Mouse (Mus musculus): ENCODE results near the gene H2-DMb2.

H2-DMb2 gene

GRCm38 (mm10) chr17:34118113-34118872 lies 24.8 kb upstream of the H2-DMb2 start:
- DNase-seq (ENCODE audit: extremely low read depth, low read depth) = peak; percentile 15

GRCm38 (mm10) chr17:34118873-34119248 lies 24.2 kb upstream of the H2-DMb2 start:
- no peak for DNase-seq (ENCODE audit: extremely low read depth, low read depth)

GRCm38 (mm10) chr17:34119249-34120179 lies 23.6 kb upstream of the H2-DMb2 start, which contains the start of gene H2-DMa:
TSS of gene H2-DMa (plus strand) at chr17:34119541.
- peak; percentile 93 for DNase-seq (ENCODE audit: extremely low read depth, low read depth)

GRCm38 (mm10) chr17:34120180-34120723 lies 22.9 kb upstream of the H2-DMb2 start:
- DNase-seq (ENCODE audit: extremely low read depth, low read depth) = no peak

- DNase-seq (ENCODE audit: extremely low read depth, low read depth) = no peak
These were observed 22.3 kb upstream of the H2-DMb2 start for GRCm38 (mm10) chr17:34120814-34121171.

- no peak for DNase-seq (ENCODE audit: extremely low read depth, low read depth)
These were observed 21.8 kb upstream of the H2-DMb2 start for GRCm38 (mm10) chr17:34121172-34121878.

- no peak for DNase-seq (ENCODE audit: extremely low read depth, low read depth)
These were observed 21.3 kb upstream of the H2-DMb2 start for GRCm38 (mm10) chr17:34121879-34122187.

GRCm38 (mm10) chr17:34122188-34122984 lies 20.7 kb upstream of the H2-DMb2 start, which contains the start of gene Brd2:
TSS of gene Brd2 (minus strand) at chr17:34122634.
- DNase-seq (ENCODE audit: extremely low read depth, low read depth) = no peak

- no peak for DNase-seq (ENCODE audit: extremely low read depth, low read depth)
These were observed 20.0 kb upstream of the H2-DMb2 start for GRCm38 (mm10) chr17:34123111-34123510.

GRCm38 (mm10) chr17:34123518-34123917 lies 19.6 kb upstream of the H2-DMb2 start:
- no peak for DNase-seq (ENCODE audit: extremely low read depth, low read depth)

- DNase-seq (ENCODE audit: extremely low read depth, low read depth) = no peak
These were observed 18.5 kb upstream of the H2-DMb2 start for GRCm38 (mm10) chr17:34124649-34125048.

GRCm38 (mm10) chr17:34126826-34127420 lies 16.2 kb upstream of the H2-DMb2 start:
- no peak for DNase-seq (ENCODE audit: extremely low read depth, low read depth)

GRCm38 (mm10) chr17:34127475-34127874 lies 15.6 kb upstream of the H2-DMb2 start:
- no peak for DNase-seq (ENCODE audit: extremely low read depth, low read depth)

GRCm38 (mm10) chr17:34128264-34128937 lies 14.7 kb upstream of the H2-DMb2 start:
- no peak for DNase-seq (ENCODE audit: extremely low read depth, low read depth)

- no peak for DNase-seq (ENCODE audit: extremely low read depth, low read depth)
These were observed 13.9 kb upstream of the H2-DMb2 start for GRCm38 (mm10) chr17:34128944-34129791.

GRCm38 (mm10) chr17:34130073-34130947 lies 12.8 kb upstream of the H2-DMb2 start:
- DNase-seq (ENCODE audit: extremely low read depth, low read depth) = no peak

GRCm38 (mm10) chr17:34131911-34132310 lies 11.2 kb upstream of the H2-DMb2 start:
- DNase-seq (ENCODE audit: extremely low read depth, low read depth) = no peak

GRCm38 (mm10) chr17:34133289-34133688 lies 9.8 kb upstream of the H2-DMb2 start:
- no peak for DNase-seq (ENCODE audit: extremely low read depth, low read depth)
